Mouse (Mus musculus): Measurements from ENCODE around the gene Gm4846.
"Not testable (repeated sequence)": the region's sequence is repeated elsewhere in the genome, so short reads cannot be mapped to it uniquely, and the experiment has no call there.

The Gm4846 gene

GRCm38 (mm10) chr1:166497488-166497887 is at the start of gene Gm4846:
TSS of gene Gm4846 (minus strand) at chr1:166497588.
- TF ChIP-seq GATA4 (IDR thresholded peaks at IDR 0.05; ENCODE audit: insufficient replicate concordance, low read length), result not testable (repeated sequence)

- no peak for TF ChIP-seq GATA4 (IDR thresholded peaks at IDR 0.05; ENCODE audit: insufficient replicate concordance, low read length)
These were observed 19.2 kb upstream of the Gm4846 start for GRCm38 (mm10) chr1:166516556-166516955.

GRCm38 (mm10) chr1:166479503-166479902 is 17.9 kb downstream of the Gm4846 start:
- no peak for TF ChIP-seq GATA4 (IDR thresholded peaks at IDR 0.05; ENCODE audit: insufficient replicate concordance, low read length)

DNA sequence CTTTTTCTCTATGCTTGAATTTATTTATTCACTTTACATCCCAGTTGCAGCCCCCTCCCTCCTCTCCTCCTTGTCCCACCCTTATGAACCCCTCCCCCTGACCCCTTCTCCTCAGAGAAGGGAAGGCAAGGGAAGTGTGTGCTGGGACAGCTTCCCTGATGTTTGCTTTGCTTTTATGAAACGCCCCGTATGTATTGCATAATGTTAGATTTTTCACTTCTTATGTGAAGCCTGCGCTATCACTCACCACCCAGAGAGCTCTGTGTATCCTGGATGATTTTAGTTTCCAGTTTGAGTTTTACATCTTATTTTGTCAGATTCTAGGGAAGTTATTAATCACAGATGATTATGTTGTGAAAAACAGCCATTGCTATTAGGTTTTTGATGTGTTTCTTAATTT is 30.2 kb downstream of the Gm4846 start:
- no peak for TF ChIP-seq GATA4 (IDR thresholded peaks at IDR 0.05; ENCODE audit: insufficient replicate concordance, low read length)

DNA sequence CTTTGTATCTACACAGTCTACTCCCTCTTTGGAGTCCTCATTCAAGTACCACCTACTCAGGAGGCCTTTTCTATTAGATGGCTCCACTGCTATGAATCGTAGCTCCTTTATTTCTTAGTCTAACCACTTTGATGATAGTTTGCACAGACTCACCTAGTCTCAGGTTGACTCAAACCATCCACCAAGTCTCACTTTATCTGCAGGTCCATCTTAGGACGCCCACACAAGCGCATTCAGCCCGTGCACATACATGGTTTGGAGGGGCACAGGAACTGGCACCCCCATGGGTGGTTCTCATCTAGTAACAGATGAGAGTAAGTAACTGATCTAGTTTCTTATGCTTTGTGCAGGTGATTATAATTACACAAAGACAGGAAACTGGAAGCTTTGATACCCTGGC is 34.8 kb downstream of the Gm4846 start:
- no peak for TF ChIP-seq GATA4 (IDR thresholded peaks at IDR 0.05; ENCODE audit: insufficient replicate concordance, low read length)

- no peak for TF ChIP-seq GATA4 (IDR thresholded peaks at IDR 0.05; ENCODE audit: insufficient replicate concordance, low read length)
These were observed 55.4 kb downstream of the Gm4846 start for GRCm38 (mm10) chr1:166441992-166442391.

GRCm38 (mm10) chr1:166439426-166439825 is 58.0 kb downstream of the Gm4846 start:
- TF ChIP-seq GATA4 (IDR thresholded peaks at IDR 0.05; ENCODE audit: insufficient replicate concordance, low read length), result no peak

Data from liver, adult (tissue).